Mouse (Mus musculus): ENCODE measurements around the gene Clta. TPM values are rescaled to one million over a fixed set of nuclear protein-coding genes. Genes with fewer than 3 reads are reported as not detected.

Clta gene
- 466 and 477 TPM in 2 replicates for polyA plus RNA-seq (2012)

GRCm38 (mm10) chr4:44004126-44004525, at the start of gene Clta:
Clta (plus strand) TSS chr4:44004452.

GRCm38 (mm10) chr4:43957292-43957845, 46.9 kb upstream of the Clta start, which contains the start of gene Glipr2:
Glipr2 (plus strand) TSS chr4:43957401.

GRCm38 (mm10) chr4:43983181-43983580, 21.1 kb upstream of the Clta start, which contains the start of gene Ccin:
Ccin (plus strand) TSS chr4:43983483.

Other genes with a start within 250 kb of the Clta start
- gene Olfr159, start 233.4 kb upstream of the Clta start, polyA plus RNA-seq (2012), result not detected in 2 replicates
- gene Olfr156, start 180.6 kb upstream of the Clta start, polyA plus RNA-seq (2012), result not detected in 2 replicates
- gene Olfr157, start 164.3 kb upstream of the Clta start, polyA plus RNA-seq (2012), result not detected in 2 replicates
- gene Olfr155, start 152.9 kb upstream of the Clta start, polyA plus RNA-seq (2012), result not detected in 2 replicates
- 0.53 and 1.00 TPM in 2 replicates for gene Reck, start 128.9 kb upstream of the Clta start, polyA plus RNA-seq (2012)
- 12.7 and 16.1 TPM in 2 replicates for gene Glipr2, start 47.1 kb upstream of the Clta start, polyA plus RNA-seq (2012)
- not detected in 2 replicates for gene Ccin, start 21.0 kb upstream of the Clta start, polyA plus RNA-seq (2012)
- 41.3 and 46.5 TPM in 2 replicates for gene Gne, start 79.7 kb downstream of the Clta start, polyA plus RNA-seq (2012)
- 27.7 and 27.8 TPM in 2 replicates for gene Rnf38, start 229.3 kb downstream of the Clta start, polyA plus RNA-seq (2012)